Mouse (Mus musculus) spleen, adult 2 months (tissue): ENCODE data around the gene Cops7a. TPM values are rescaled to one million over a fixed set of nuclear protein-coding genes. Genes with fewer than 3 reads are reported as not detected.

Experiments used
- DNase-seq, 2 experiments: peaks; one replicate each; pipeline versions ENCODE4 v3.0.0 to v3.0.0-alpha.2; 2012 to 2021; ENCODE audit warnings: low spot score in 2 of 2, low read depth in 1 of 2
- H3K27ac ChIP-seq: fragments of 200-500 bp; 2 replicates; pipeline ENCODE4 v1.5.1; 2012; ENCODE audit warnings: low read length, inconsistent platforms; ENCODE audit not compliant: insufficient read depth
- H3K27me3 ChIP-seq: fragments of 200-500 bp; 2 replicates; pipeline ENCODE4 v1.6.1; 2012; ENCODE audit warnings: mild to moderate bottlenecking, moderate library complexity, low read length, inconsistent platforms; ENCODE audit not compliant: control insufficient read depth, insufficient read depth
- H3K36me3 ChIP-seq: fragments of 200-500 bp; 2 replicates; pipeline ENCODE4 v1.6.1; 2012; ENCODE audit warnings: mild to moderate bottlenecking, low read length, inconsistent platforms; ENCODE audit not compliant: control insufficient read depth, insufficient read depth
- H3K4me1 ChIP-seq: fragments of 200-500 bp; 2 replicates; pipeline ENCODE4 v1.6.1; 2011; ENCODE audit warnings: inconsistent platforms; ENCODE audit not compliant: control insufficient read depth, insufficient read depth, insufficient read length
- H3K4me3 ChIP-seq: fragments of 200-500 bp; 2 replicates; pipeline ENCODE4 v1.5.1; 2011; ENCODE audit warnings: mild to moderate bottlenecking, inconsistent platforms; ENCODE audit not compliant: insufficient read depth, insufficient read length; ENCODE audit errors: extremely low read depth
- CTCF ChIP-seq: fragments of 200-500 bp; IDR thresholded peaks from 2 replicates; pipeline ENCODE4 v1.5.1; 2011; ENCODE audit warnings: mild to moderate bottlenecking, inconsistent platforms; ENCODE audit not compliant: insufficient read depth, insufficient read length, insufficient replicate concordance; ENCODE audit errors: extremely low read depth
- POLR2A ChIP-seq: fragments of 200-500 bp; IDR thresholded peaks from 2 replicates; pipeline ENCODE4 v1.6.1; 2011; ENCODE audit warnings: low read depth, low read length, inconsistent platforms
- WGBS: fragments of 180-500 bp; shearing (Covaris S2); methylation state at CpG from one replicate; pipeline ENCODE4 v1.1.7; 2018; 5-methylcytosine and 5-hydroxymethylcytosine counted together
- polyA plus RNA-seq: library from polyadenylated mRNA; depleted of rRNA; stranded (reverse); fragments of >200 nt; gene quantifications from 2 replicates; pipeline ENCODE4 v1.2.3, GENCODE M21; 2012

Cops7a gene
- polyA plus RNA-seq, 1 experiment = 116 TPM

- Histone ChIP-seq H3K4me3 (no peak overlapping the region), H3K27ac (no peak overlapping the region), H3K27me3 (no peaks in the 10 kb centered on the region), H3K36me3 (peaks cover 13% of the 10 kb centered on the region), H3K4me1 (no peaks in the 10 kb centered on the region)
- no peak for DNase-seq
- WGBS = 91% methylated on average over 2 of the region's 2 CpGs
- TF ChIP-seq POLR2A = no peak
- TF ChIP-seq CTCF = no peak
These were observed 27.8 kb downstream of the Cops7a start for GRCm38 (mm10) chr6:124937493-124937892.

DNA sequence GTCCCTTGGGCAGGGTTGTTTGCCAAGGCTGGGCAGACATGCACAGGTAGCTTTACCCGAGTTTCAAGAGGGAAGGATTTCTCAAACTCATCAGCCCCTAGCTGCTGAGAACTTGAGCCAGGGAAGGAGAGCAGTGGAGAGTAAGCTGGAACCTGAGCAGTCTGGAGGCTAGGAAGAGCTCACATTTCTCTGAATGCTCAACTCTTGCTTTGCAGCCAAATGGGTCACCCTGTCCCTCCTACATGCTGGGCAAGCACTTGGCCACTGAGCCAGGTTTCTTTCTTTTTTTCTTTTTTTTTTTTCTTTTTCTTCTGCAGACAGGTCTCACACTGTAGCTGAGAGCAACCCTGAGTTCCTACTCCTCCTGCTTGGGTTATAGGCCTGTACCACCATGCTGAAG is 28.7 kb downstream of the Cops7a start:
- no peak for DNase-seq
- WGBS = 86% methylated on average over 1 of the region's 1 CpGs
- Histone ChIP-seq H3K27ac (no peak overlapping the region), H3K4me3 (no peak overlapping the region), H3K36me3 (peaks cover 13% of the 10 kb centered on the region), H3K27me3 (no peaks in the 10 kb centered on the region), H3K4me1 (peaks cover 6% of the 10 kb centered on the region; the same call in 1 of the 2 replicates)
- TF ChIP-seq POLR2A (no peak), CTCF (no peak)

DNA sequence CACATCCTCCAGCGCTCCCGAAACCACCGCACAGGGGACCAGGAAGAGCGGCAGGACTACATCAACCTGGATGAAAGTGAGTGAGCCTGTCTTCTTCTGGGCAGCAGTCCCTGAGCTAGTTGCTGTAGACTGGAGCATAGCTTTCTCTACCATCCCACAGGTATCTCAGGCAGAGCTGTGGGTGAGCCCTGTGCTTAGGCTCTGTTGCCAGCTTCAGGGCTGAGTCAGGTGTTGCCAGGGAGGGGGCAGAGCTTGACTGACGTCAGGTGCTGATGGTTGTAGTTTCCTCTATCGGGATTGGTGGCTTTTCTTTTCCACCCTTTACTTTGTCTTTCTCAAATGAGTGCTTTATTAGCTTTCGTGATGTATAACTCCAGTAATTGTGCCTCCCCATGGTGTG is 30.7 kb downstream of the Cops7a start:
- Histone ChIP-seq H3K27ac (no peak overlapping the region), H3K4me1 (peaks cover 6% of the 10 kb centered on the region; the same call in 1 of the 2 replicates), H3K27me3 (no peaks in the 10 kb centered on the region), H3K36me3 (peaks cover 13% of the 10 kb centered on the region), H3K4me3 (no peak overlapping the region)
- TF ChIP-seq CTCF (no peak), POLR2A (no peak)
- no peak for DNase-seq
- 98% methylated on average over 7 of the region's 7 CpGs for WGBS

DNA sequence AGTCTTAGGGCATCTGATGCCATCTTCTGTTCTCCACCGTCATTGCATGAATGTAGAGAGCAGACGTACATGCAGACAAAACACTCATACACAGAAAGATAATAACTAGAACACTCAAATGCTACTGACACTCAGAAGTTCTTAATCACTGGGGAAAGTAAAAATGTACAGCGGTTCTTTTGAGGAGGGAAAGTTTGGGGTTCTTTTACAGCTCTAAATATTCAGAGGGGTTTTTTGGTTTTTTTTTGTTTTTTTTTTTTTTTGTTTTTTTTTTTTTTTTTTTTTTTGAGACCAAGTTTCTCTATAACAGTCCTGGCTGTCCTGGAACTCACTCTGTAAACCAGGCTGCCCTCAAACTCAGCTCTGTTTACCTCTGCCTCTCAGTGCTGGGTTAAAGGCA is 32.2 kb downstream of the Cops7a start:
- H3K4me3 ChIP-seq = no peak overlapping the region
- WGBS = 91% methylated on average over 3 of the region's 3 CpGs
- H3K27me3 ChIP-seq = no peaks in the 10 kb centered on the region
- H3K36me3 ChIP-seq = peaks cover 13% of the 10 kb centered on the region
- no peak for TF ChIP-seq POLR2A
- no peak for TF ChIP-seq CTCF
- H3K27ac ChIP-seq = no peak overlapping the region
- peaks cover 6% of the 10 kb centered on the region; the same call in 1 of the 2 replicates for H3K4me1 ChIP-seq
- DNase-seq = no peak

DNA sequence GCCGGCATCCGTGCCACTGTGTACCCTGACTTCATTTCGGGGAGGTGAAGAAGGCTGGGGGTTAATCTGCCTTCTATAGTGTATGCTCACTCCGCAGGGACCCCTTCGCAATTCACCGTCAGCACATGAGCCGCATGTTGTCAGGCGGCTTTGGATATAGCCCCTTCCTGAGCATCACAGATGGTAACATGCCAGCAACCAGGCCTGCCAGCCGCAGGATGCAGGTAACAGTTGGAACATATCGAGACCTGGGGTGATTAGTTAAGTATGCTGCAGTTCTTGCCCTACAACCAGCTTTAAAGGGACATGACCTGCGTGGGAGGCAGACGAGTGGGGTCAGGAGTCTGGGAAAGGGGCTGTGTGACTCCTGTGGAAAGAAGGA is 33.0 kb downstream of the Cops7a start:
- 77% methylated on average over 12 of the region's 12 CpGs for WGBS
- DNase-seq = no peak
- H3K27me3 ChIP-seq = no peaks in the 10 kb centered on the region
- no peak for TF ChIP-seq POLR2A
- no peak for TF ChIP-seq CTCF
- no peak overlapping the region for H3K27ac ChIP-seq
- H3K36me3 ChIP-seq = peaks cover 11% of the 10 kb centered on the region
- H3K4me1 ChIP-seq = peaks cover 6% of the 10 kb centered on the region; the same call in 1 of the 2 replicates
- H3K4me3 ChIP-seq = peak overlapping the region; percentile 76; the same call in 1 of the 2 replicates

- peak overlapping the region; percentile 56 for H3K27ac ChIP-seq
- TF ChIP-seq CTCF (no peak), POLR2A (no peak)
- H3K36me3 ChIP-seq = peaks cover 11% of the 10 kb centered on the region
- H3K4me1 ChIP-seq = peaks cover 6% of the 10 kb centered on the region; the same call in 1 of the 2 replicates
- 4% methylated on average over 47 of the region's 48 CpGs for WGBS
- H3K27me3 ChIP-seq = no peaks in the 10 kb centered on the region
- no peak for DNase-seq
- H3K4me3 ChIP-seq = peak overlapping the region; percentile 76
These were observed 33.6 kb downstream of the Cops7a start for GRCm38 (mm10) chr6:124931525-124932313.
